Mouse (Mus musculus) ovary, postnatal 36 days (tissue): ENCODE data around the gene Tenm4.

ENCODE experiments used
- DNase-seq: peaks from one replicate; pipeline ENCODE4 v3.0.0; 2022; ENCODE audit warnings: low spot score, mixed read lengths

The Tenm4 gene

GRCm38 (mm10) chr7:96530571-96531426 is 359.8 kb downstream of the Tenm4 start:
- no peak for DNase-seq

- DNase-seq: no peak
Measured at GRCm38 (mm10) chr7:96531954-96532737, 361.1 kb downstream of the Tenm4 start.

DNA sequence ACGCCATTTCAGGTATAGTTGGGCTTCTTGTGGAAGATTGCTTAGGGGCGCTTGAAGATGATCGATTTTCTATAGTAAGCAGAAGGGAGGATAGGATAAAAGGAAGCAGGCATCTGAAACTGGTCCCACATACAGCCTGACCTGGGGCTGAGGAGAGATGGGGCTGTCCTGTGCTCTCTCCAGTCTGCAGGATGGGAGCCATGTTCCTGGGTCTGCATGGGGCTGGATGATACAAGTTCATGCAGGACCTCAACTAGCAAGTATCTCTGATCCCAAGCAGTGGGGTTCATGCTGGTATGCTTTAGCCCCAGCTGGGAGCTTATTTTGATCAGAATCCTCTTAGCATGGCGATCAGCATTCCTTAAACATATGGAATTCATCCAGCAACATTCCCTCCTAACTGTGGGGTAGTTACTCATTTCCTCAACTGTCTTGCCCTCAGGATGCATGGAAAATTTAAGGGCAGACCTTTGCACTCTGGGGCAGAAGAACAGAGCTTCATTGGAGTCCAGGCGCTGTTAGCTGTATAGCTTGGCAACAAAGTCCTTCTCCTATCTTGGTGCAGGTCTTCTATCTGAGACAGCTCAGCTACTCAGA is 361.9 kb downstream of the Tenm4 start:
- no peak for DNase-seq

DNA sequence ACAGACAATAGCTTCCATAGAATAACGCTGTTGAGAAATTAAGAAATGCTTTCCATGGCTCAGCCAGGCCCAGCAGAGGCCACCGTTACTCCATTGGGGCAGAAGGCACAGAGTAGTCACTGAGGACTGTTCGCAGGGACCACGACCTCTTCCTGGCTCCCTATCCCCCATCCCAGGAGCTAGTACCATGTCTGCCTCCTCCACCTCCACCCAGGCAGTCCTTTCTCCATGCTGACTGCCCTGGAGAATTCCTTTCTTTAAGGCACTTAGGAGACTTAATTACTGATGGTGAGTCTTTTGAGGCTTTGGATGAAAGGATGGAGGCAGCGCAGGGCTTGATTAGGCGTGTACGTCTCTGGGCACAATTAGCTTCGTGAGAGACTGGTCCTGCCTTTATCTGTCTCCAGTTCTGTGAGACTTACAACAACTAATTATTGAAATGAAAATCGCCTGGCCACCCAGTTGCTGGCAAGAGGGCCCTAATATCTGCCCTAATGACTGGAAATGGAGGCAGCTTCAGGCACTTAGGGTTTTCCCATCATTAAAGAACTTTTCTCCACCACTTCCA is 365.4 kb downstream of the Tenm4 start:
- DNase-seq: no peak

DNA sequence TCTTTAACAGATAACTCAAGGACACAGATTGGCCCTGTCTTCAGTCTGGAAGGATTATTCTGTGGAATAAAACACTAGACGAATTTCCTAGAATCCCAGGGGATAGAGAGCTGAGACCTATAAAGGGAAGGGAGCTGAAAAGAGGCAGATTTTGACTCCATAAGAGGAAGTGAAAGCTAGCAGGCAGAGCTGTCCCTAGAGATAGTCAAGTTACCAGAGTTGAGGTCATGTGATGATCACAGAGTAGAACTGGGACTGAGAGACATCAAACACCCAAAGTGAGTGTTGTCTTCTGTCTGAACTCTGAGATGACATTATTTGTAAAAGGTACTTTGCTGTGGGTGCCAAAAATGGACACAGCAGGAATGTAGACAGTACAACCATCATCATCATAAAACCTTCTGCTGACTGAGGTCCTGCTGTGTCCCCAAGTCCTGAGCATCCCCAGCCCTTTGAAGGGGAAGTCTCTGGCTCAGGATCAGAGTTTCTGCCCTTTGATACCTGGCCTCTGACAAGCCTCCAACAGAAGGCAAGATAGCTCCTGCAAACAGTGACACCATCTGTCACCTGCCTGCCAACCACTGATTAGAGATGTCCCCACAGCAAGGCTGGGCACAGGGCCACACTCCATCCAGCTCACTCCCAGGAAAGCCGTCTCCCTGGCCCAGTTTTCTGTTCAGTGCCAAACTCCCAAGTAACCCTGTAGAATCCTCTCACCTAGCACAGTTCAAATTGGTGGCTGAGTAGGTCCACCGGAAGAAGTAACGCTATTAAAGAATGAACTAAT is 368.4 kb downstream of the Tenm4 start:
- DNase-seq: no peak

GRCm38 (mm10) chr7:96540458-96541096 is 369.5 kb downstream of the Tenm4 start:
- no peak for DNase-seq

DNA sequence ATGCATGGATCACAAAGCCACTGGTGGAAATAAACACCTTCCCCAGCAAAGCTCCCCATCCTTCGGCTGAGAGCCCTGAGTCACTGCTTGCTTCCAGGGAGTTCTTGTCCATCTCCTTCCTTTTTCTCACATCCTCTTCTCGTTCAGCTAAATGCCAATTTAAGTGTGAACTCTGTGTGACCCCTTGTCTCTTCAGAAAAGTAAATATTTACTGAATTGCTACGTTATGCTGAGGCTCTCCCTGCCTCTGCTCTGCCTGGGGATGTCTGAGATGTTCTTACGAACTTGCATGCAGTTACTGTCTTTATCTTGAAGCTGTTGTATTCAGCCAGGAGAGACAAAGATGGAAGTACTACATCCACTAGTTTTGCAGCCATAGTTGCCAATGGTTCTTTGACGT is 374.9 kb downstream of the Tenm4 start:
- no peak for DNase-seq

DNA sequence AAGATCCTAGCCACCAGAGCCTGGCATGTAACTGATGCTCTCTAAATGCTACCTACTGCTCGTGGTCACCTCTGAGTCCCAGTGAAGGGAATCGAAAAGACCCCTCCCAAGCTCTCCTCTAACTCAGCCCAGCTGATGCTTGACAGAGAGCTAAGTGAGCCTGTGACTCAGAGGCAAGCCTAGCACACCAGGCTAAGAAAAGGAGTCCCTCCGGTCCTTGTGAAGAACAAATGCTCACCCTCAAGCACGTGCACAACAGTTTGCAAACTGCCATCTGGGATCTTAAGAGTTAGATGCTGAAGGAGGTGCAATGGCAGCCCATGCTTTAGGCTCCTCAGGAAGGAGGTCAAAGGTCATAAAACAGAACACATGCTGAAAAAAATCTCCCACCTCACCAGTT is 380.8 kb downstream of the Tenm4 start:
- DNase-seq: no peak

DNA sequence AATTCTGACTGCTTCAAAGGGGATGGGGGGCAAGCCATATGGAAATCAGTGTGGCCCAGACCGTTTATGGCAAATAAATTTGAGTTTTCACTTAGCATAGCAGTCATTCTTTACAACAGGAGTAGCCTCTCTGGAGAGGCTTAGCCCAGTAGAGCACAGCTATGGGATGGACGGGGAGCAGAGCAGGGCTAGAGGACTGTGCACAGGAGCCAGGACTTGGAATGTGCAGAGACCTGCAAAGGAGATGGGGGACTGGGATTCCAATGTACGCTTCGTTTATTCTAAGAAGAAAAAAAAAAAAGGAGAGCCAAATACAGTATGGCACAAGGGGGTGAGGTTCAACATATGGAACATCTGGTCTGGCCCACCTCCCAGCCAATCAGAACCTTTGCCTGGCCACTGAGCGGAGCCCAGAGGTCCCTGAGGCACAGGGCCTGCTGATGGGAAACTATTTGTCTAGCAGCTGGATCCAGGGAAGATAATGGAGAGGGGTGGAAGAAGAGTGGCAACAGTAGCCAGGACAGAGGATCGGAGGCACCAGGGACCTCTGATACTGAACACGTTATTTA is 381.3 kb downstream of the Tenm4 start:
- DNase-seq: no peak

- peak; percentile 48 for DNase-seq
Measured at GRCm38 (mm10) chr7:96554277-96554690, 383.2 kb downstream of the Tenm4 start.

DNA sequence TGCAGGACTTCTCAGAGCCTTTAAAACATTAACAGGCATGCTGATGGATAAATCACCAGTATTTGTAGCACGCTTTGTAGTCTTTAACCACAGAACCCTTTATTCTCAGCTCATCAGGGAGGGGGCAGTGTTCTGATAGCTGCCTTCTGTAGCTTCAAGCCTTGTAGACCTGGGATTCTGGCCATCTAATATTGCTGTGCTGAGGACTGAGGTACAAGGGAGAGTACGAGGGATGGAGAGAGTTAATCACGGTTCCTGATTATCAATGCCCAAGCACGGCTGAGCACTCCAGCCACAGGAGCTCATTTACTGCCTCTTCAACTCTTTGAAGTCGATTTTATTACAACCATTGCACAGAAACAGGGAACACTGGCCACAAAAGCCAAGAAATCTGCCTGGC is 384.2 kb downstream of the Tenm4 start:
- no peak for DNase-seq

DNA sequence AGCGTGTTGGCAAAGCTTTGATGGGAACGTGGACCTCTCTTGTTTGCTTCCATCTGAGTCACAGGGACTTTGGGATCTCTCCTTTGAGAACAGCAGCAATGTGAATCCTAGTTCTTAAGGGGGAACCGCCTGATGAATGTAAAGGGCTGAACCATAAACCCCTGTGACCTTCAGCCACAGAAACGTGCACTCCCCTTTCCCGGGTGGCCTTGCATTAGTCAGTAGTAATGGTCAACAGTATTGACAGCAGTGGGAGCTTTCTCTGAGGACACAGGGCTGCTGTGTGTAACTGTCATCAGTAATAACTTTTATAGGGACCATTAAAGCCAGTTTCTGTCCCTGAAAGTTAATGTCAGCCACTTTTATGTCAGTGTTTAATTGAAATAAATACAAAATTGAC is 385.7 kb downstream of the Tenm4 start:
- no peak for DNase-seq

GRCm38 (mm10) chr7:96562890-96563289 is 391.8 kb downstream of the Tenm4 start:
- DNase-seq: no peak

DNA sequence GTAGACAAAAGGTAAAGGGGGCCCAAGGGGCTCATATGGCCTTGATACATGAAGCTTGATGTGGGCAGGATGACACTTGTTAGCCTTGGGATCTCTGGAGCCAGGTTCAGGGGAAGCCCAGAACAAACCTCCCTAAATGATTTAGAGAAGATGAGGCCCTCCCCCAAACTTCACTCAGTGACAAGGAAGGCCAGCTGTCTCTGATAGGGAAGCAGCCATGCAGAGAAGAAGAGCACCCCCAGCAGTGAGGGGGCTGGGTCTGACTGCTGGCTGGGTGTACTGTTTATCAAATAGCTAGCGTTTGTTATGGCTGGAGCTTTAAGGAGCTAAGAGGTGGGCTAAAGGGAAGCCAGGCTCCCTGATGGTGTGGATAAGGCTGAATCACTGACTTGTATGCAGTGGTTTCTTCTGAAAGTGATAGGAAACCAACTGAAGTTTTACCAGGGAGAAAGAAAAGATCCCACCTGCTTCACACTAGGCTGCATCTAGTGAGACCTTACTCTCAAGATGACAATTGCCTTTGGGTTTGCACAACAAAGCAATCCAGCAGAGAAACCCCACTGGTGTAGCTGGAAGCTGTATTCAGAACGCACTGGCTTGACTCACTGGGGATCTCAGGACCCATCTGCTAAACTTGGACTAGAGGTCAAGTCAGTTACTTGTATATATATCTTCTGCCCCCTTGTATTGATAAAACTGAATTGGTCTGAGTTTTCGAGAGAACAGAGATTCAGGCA is 392.5 kb downstream of the Tenm4 start:
- DNase-seq: peak; percentile 49

DNA sequence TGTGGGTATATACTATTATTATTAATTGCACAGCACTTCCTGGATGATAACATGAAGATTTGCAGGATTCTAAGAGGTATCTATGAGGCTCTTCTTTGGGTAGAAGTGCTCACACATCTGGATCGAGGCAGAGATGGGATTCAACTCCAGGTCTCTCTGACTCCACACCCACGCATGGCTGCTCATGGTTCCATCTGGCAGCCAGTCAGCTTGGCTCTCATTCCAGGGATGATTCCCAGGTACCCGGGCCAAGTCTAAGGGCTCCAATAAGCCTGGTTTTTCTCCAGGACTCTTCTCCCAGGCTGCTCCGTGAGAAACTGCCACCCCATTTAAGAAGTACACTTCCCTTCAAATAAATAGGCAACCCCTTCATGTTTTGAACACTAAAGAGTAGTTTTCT is 394.8 kb downstream of the Tenm4 start:
- peak; percentile 72 for DNase-seq

DNA sequence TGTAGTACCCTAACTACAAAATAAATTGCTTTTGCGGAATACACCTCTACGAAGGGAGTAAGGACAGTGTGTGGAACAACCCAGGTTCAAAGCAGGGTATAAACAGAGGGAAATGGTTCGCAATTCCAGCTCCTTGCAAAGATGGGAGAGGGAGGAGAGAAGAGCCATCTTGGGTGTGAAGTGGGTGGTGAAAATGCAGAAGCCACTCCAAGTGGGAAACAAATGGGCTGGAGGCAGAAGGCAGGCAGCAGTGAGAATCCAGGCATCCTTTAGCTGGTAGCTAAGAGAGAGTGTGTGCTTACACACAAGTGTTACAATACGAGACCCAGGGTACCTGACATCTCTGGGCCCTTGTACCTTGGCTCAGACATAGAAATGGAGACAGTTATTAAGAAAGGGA is 395.2 kb downstream of the Tenm4 start:
- no peak for DNase-seq

- no peak for DNase-seq
Measured at GRCm38 (mm10) chr7:96568034-96568433, 397.0 kb downstream of the Tenm4 start.

- no peak for DNase-seq
Measured at GRCm38 (mm10) chr7:96570965-96571364, 399.9 kb downstream of the Tenm4 start.

- no peak for DNase-seq
Measured at GRCm38 (mm10) chr7:96572995-96573394, 401.9 kb downstream of the Tenm4 start.

GRCm38 (mm10) chr7:96575202-96575650 is 404.2 kb downstream of the Tenm4 start:
- DNase-seq: peak; percentile 78
